Mouse (Mus musculus): ENCODE measurements around the gene Blmh. TPM values are rescaled to one million over a fixed set of nuclear protein-coding genes. Genes with fewer than 3 reads are reported as not detected.

The Blmh gene
- total and polyA plus RNA-seq, 3 experiments: 167 to 261 (median 212) TPM

- no peak for TF ChIP-seq HCFC1 (IDR thresholded peaks at IDR 0.05; ENCODE audit: low read depth, low read length)
- no peak; the same call in none of the 2 replicates for TF ChIP-seq RAD21 (IDR thresholded peaks at IDR 0.05; ENCODE audit: low read depth, low read length)
- TF ChIP-seq ELF1 (IDR thresholded peaks at IDR 0.05; ENCODE audit: low read depth, low read length): no peak
- no peak for TF ChIP-seq KAT2A (IDR thresholded peaks at IDR 0.05; ENCODE audit: insufficient replicate concordance, low read length)
- TF ChIP-seq MYC (IDR thresholded peaks at IDR 0.05; ENCODE audit: low read depth, low read length): peak; percentile 77; the same call in 1 of the 2 replicates
- no peak for TF ChIP-seq USF2 (conservative IDR thresholded peaks at IDR 0.05; ENCODE audit: low read depth, low read length)
- TF ChIP-seq MXI1 (IDR thresholded peaks at IDR 0.05; ENCODE audit: low read depth, low read length): no peak; the same call in 1 of the 2 replicates
- no peak for TF ChIP-seq CHD1 (IDR thresholded peaks at IDR 0.05; ENCODE audit: low read depth, low read length)
- peak; percentile 91 for TF ChIP-seq ETS1 (conservative IDR thresholded peaks at IDR 0.05; ENCODE audit: low read depth, low read length)
These were observed 68.3 kb downstream of the Blmh start (continued) for GRCm38 (mm10) chr11:76992886-76993285.

GRCm38 (mm10) chr11:76995966-76996672 lies 71.5 kb downstream of the Blmh start:
- no peaks in the 10 kb centered on the region for H3K79me2 ChIP-seq (replicated peaks; ENCODE audit: control insufficient read depth, extremely low read depth, insufficient read depth, poor library complexity, severe bottlenecking)
- no peak overlapping the region for H3K27ac ChIP-seq (ENCODE audit: insufficient read depth, low read depth)
- H3K9ac ChIP-seq (ENCODE audit: insufficient read depth, low read depth): no peak overlapping the region
- in situ Hi-C loops (cut with MboI; ENCODE audit: low pct_ligation_motif_present, low pct_unique_long_range_greater_than_20kb, low sequenced_read_pairs): loop anchor here (5.0 to 25.0 kb wide), 3 partner anchors 96 to 466 kb away; partner anchors contain the start of gene Coro6
- no peaks in the 10 kb centered on the region for H3K9me3 ChIP-seq (replicated peaks; ENCODE audit: low read length)
- peaks cover 55% of the 10 kb centered on the region for H3K27me3 ChIP-seq (replicated peaks)
- peaks cover 0 to 5% of the 10 kb centered on the region in 2 experiments for H3K36me3 ChIP-seq (replicated peaks in 1 of 2; ENCODE audit: control insufficient read depth in 1 of 2, insufficient read depth in 1 of 2, low read length in 1 of 2)
- H3K4me3 ChIP-seq (replicated peaks in 1 of 3; ENCODE audit: low read depth in 2 of 3, low read length in 2 of 3, poor library complexity in 1 of 3): no peak overlapping the region
- H3K4me2 ChIP-seq (ENCODE audit: insufficient read depth, low read depth, poor library complexity, severe bottlenecking): no peak overlapping the region
- H3K4me1 ChIP-seq (ENCODE audit: control insufficient read depth in 1 of 2, insufficient read depth in 2 of 2): peaks cover 19 to 47% of the 10 kb centered on the region in 2 experiments
- DNase-seq (ENCODE audit: extremely low read depth): no peak
- dilution Hi-C loops (cut with MboI; ENCODE audit: extremely low pct_ligation_motif_present, extremely low pct_unique_long_range_greater_than_20kb, low sequenced_read_pairs): no loop called here
- TF ChIP-seq ELF1 (IDR thresholded peaks at IDR 0.05; ENCODE audit: low read depth, low read length) (no peak), BHLHE40 (IDR thresholded peaks at IDR 0.05; ENCODE audit: low read depth, low read length) (no peak), MAFK (IDR thresholded peaks at IDR 0.05; ENCODE audit: insufficient replicate concordance, low read length) (no peak), TBP (conservative IDR thresholded peaks at IDR 0.05; ENCODE audit: low read depth, low read length) (no peak)

GRCm38 (mm10) chr11:76997305-76997704 lies 72.7 kb downstream of the Blmh start:
- H3K4me2 ChIP-seq (ENCODE audit: insufficient read depth, low read depth, poor library complexity, severe bottlenecking): peak overlapping the region; percentile 99
- DNase-seq (ENCODE audit: extremely low read depth): peak; percentile 76
- dilution Hi-C loops (cut with MboI; ENCODE audit: extremely low pct_ligation_motif_present, extremely low pct_unique_long_range_greater_than_20kb, low sequenced_read_pairs) (no loop called here), in situ Hi-C loops (cut with MboI; ENCODE audit: low pct_ligation_motif_present, low pct_unique_long_range_greater_than_20kb, low sequenced_read_pairs) (loop anchor here (5.0 to 25.0 kb wide), 3 partner anchors 95 to 465 kb away; partner anchors contain the start of gene Coro6)
- H3K27ac ChIP-seq (ENCODE audit: insufficient read depth, low read depth): no peak overlapping the region
- H3K4me3 ChIP-seq (replicated peaks in 1 of 3; ENCODE audit: low read depth in 2 of 3, low read length in 2 of 3, poor library complexity in 1 of 3): peak overlapping the region; percentile 9 to 43 (median 32)
- peaks cover 66% of the 10 kb centered on the region for H3K27me3 ChIP-seq (replicated peaks)
- H3K36me3 ChIP-seq (replicated peaks in 1 of 2; ENCODE audit: control insufficient read depth in 1 of 2, insufficient read depth in 1 of 2, low read length in 1 of 2): no peaks in the 10 kb centered on the region
- TF ChIP-seq MEF2A (IDR thresholded peaks at IDR 0.05; ENCODE audit: borderline replicate concordance, low read depth, low read length): peak; percentile 46; the same call in 1 of the 2 replicates
- TF ChIP-seq RAD21 (IDR thresholded peaks at IDR 0.05; ENCODE audit: low read depth, low read length): peak; percentile 97
- TF ChIP-seq SMC3 (IDR thresholded peaks at IDR 0.05; ENCODE audit: low read depth, low read length): peak; percentile 86
- TF ChIP-seq NRF1 (IDR thresholded peaks at IDR 0.05; ENCODE audit: low read depth, low read length): peak; percentile 52; the same call in 1 of the 2 replicates
- no peak for TF ChIP-seq MYC (IDR thresholded peaks at IDR 0.05; ENCODE audit: low read depth, low read length)
- no peak for TF ChIP-seq ETS1 (conservative IDR thresholded peaks at IDR 0.05; ENCODE audit: low read depth, low read length)
- peak; percentile 77 for TF ChIP-seq TCF12 (IDR thresholded peaks at IDR 0.05; ENCODE audit: low read depth, low read length)
- 0 out of 2 replicates have a peak, but pooled peaks have one; percentile 48 for TF ChIP-seq MXI1 (IDR thresholded peaks at IDR 0.05; ENCODE audit: low read depth, low read length)
- peak; percentile 68 for TF ChIP-seq ELF1 (IDR thresholded peaks at IDR 0.05; ENCODE audit: low read depth, low read length)
- peak; percentile 29 to 97; a peak in 3 of 4 replicates for TF ChIP-seq CTCF (conservative IDR thresholded peaks at IDR 0.05 in 1 of 2, IDR thresholded peaks at IDR 0.05 in 1 of 2; ENCODE audit: low read depth in 2 of 2, low read length in 2 of 2)
- peak; percentile 74 for TF ChIP-seq SIN3A (IDR thresholded peaks at IDR 0.05; ENCODE audit: low read length)
- no peak for TF ChIP-seq EP300 (IDR thresholded peaks at IDR 0.05; ENCODE audit: low read length)
- H3K4me1 ChIP-seq (ENCODE audit: control insufficient read depth in 1 of 2, insufficient read depth in 2 of 2): peaks cover 17 to 39% of the 10 kb centered on the region in 2 experiments
- H3K79me2 ChIP-seq (replicated peaks; ENCODE audit: control insufficient read depth, extremely low read depth, insufficient read depth, poor library complexity, severe bottlenecking): no peaks in the 10 kb centered on the region
- H3K9ac ChIP-seq (ENCODE audit: insufficient read depth, low read depth): no peak overlapping the region
- no peaks in the 10 kb centered on the region for H3K9me3 ChIP-seq (replicated peaks; ENCODE audit: low read length)
